Mouse (Mus musculus) kidney, adult 2 months (tissue): Measurements from ENCODE around the gene Pdgfa. TPM values are rescaled to one million over a fixed set of nuclear protein-coding genes. Genes with fewer than 3 reads are reported as not detected.

Experiments
- DNase-seq: peaks from one replicate; pipeline ENCODE4 v3.0.0; 2021
- H3K27ac ChIP-seq: fragments of 200-500 bp; 2 replicates; pipeline ENCODE4 v1.5.1; 2012; ENCODE audit warnings: low read depth, low read length, control low read depth, inconsistent platforms; ENCODE audit not compliant: insufficient read depth
- H3K27me3 ChIP-seq: fragments of 200-500 bp; replicated peaks from 2 replicates; pipeline ENCODE4 v1.6.1; 2012; ENCODE audit warnings: mild to moderate bottlenecking, moderate library complexity, low read length, inconsistent platforms; ENCODE audit not compliant: control insufficient read depth, insufficient read depth
- H3K36me3 ChIP-seq: fragments of 200-500 bp; 2 replicates; pipeline ENCODE4 v1.6.1; 2012; ENCODE audit warnings: mild to moderate bottlenecking, moderate library complexity, low read length, inconsistent platforms; ENCODE audit not compliant: control insufficient read depth, insufficient read depth
- H3K4me1 ChIP-seq: fragments of 200-500 bp; 2 replicates; pipeline ENCODE4 v1.6.1; 2011; ENCODE audit warnings: low read length; ENCODE audit not compliant: control insufficient read depth, insufficient read depth
- H3K4me3 ChIP-seq: fragments of 200-500 bp; 2 replicates; pipeline ENCODE4 v1.5.1; 2011; ENCODE audit warnings: mild to moderate bottlenecking, low read depth, low read length, control low read depth; ENCODE audit not compliant: insufficient read depth
- CTCF ChIP-seq: fragments of 200-500 bp; conservative IDR thresholded peaks from 2 replicates; pipeline ENCODE4 v1.5.1; 2011; ENCODE audit warnings: low read depth, mild to moderate bottlenecking, control low read depth, low read length, moderate library complexity, mixed read lengths; ENCODE audit not compliant: insufficient read depth, insufficient read length
- POLR2A ChIP-seq: fragments of 200-500 bp; IDR thresholded peaks from one replicate; pipeline ENCODE4 v1.6.1; 2011; ENCODE audit warnings: low read depth, low read length, control low read depth
- WGBS: fragments of 180-500 bp; shearing (Covaris S2); methylation state at CpG from one replicate; pipeline ENCODE4 v1.1.7; 2018; 5-methylcytosine and 5-hydroxymethylcytosine counted together
- polyA plus RNA-seq: library from polyadenylated mRNA; depleted of rRNA; stranded (reverse); fragments of >200 nt; gene quantifications from 2 replicates; pipeline ENCODE4 v1.2.3, GENCODE M21; 2012

Gene Pdgfa
- polyA plus RNA-seq, 1 experiment: 12.0 TPM

GRCm38 (mm10) chr5:138973480-138973879, 23.7 kb downstream of the Pdgfa start:
- WGBS: 78% methylated on average over 6 of the region's 6 CpGs
- Histone ChIP-seq H3K36me3 (no peaks in the 10 kb centered on the region), H3K4me3 (no peak overlapping the region), H3K4me1 (peaks cover 6% of the 10 kb centered on the region), H3K27ac (no peak overlapping the region), H3K27me3 (no peaks in the 10 kb centered on the region)
- no peak for DNase-seq
- TF ChIP-seq POLR2A: no peak
- TF ChIP-seq CTCF: no peak

- H3K36me3 ChIP-seq: no peaks in the 10 kb centered on the region
- no peak for DNase-seq
- no peak overlapping the region for H3K4me3 ChIP-seq
- H3K27ac ChIP-seq: no peak overlapping the region
- H3K4me1 ChIP-seq: peaks cover 6% of the 10 kb centered on the region
- no peak for TF ChIP-seq POLR2A
- TF ChIP-seq CTCF: no peak
- WGBS: 91% methylated on average over 9 of the region's 9 CpGs
- no peaks in the 10 kb centered on the region for H3K27me3 ChIP-seq
Measured at GRCm38 (mm10) chr5:138971405-138971804, 25.8 kb downstream of the Pdgfa start.

- WGBS: 21% methylated on average over 7 of the region's 7 CpGs
- peak; percentile 61 for DNase-seq
- Histone ChIP-seq H3K36me3 (no peaks in the 10 kb centered on the region), H3K27ac (peak overlapping the region; percentile 7; the same call in 1 of the 2 replicates), H3K4me3 (no peak overlapping the region), H3K27me3 (no peaks in the 10 kb centered on the region), H3K4me1 (peaks cover 6% of the 10 kb centered on the region)
- TF ChIP-seq POLR2A: no peak
- no peak for TF ChIP-seq CTCF
Measured at GRCm38 (mm10) chr5:138970056-138970490, 27.1 kb downstream of the Pdgfa start.

- Histone ChIP-seq H3K4me1 (peaks cover 6% of the 10 kb centered on the region), H3K4me3 (no peak overlapping the region), H3K27ac (no peak overlapping the region), H3K36me3 (no peaks in the 10 kb centered on the region), H3K27me3 (no peaks in the 10 kb centered on the region)
- TF ChIP-seq POLR2A (no peak), CTCF (no peak)
- 60% methylated on average over 7 of the region's 7 CpGs for WGBS
- DNase-seq: peak; percentile 18
Measured at GRCm38 (mm10) chr5:138966033-138966724, 31.0 kb downstream of the Pdgfa start.

- H3K4me3 ChIP-seq: no peak overlapping the region
- H3K4me1 ChIP-seq: peaks cover 5% of the 10 kb centered on the region
- WGBS: 81% methylated on average over 2 of the region's 2 CpGs
- TF ChIP-seq POLR2A: no peak
- no peak for TF ChIP-seq CTCF
- H3K36me3 ChIP-seq: no peaks in the 10 kb centered on the region
- no peak overlapping the region for H3K27ac ChIP-seq
- peak; percentile 25 for DNase-seq
- H3K27me3 ChIP-seq: no peaks in the 10 kb centered on the region
Measured at GRCm38 (mm10) chr5:138965590-138965989, 31.6 kb downstream of the Pdgfa start.

- WGBS: 42% methylated on average over 10 of the region's 10 CpGs
- Histone ChIP-seq H3K4me1 (no peaks in the 10 kb centered on the region), H3K4me3 (no peak overlapping the region), H3K27me3 (no peaks in the 10 kb centered on the region), H3K27ac (no peak overlapping the region), H3K36me3 (no peaks in the 10 kb centered on the region)
- no peak for TF ChIP-seq CTCF
- no peak for TF ChIP-seq POLR2A
- peak; percentile 24 for DNase-seq
Measured at GRCm38 (mm10) chr5:138956427-138956833, 40.7 kb downstream of the Pdgfa start.

- WGBS: 84% methylated on average over 7 of the region's 7 CpGs
- H3K36me3 ChIP-seq: no peaks in the 10 kb centered on the region
- DNase-seq: no peak
Measured at GRCm38 (mm10) chr5:138953986-138954385, 43.2 kb downstream of the Pdgfa start.

More at GRCm38 (mm10) chr5:138953986-138954385, 43.2 kb downstream of the Pdgfa start:
- no peak for TF ChIP-seq CTCF
- Histone ChIP-seq H3K4me1 (no peaks in the 10 kb centered on the region), H3K27me3 (no peaks in the 10 kb centered on the region), H3K4me3 (no peak overlapping the region), H3K27ac (no peak overlapping the region)
